Mouse (Mus musculus) kidney, embryonic 15.5 days (tissue): ENCODE measurements around the gene 4930579F01Rik. TPM values are rescaled to one million over a fixed set of nuclear protein-coding genes. Genes with fewer than 3 reads are reported as not detected.

Experiments used
- ATAC-seq: fragments of 200-750 bp; cut with Nextera tagmentation; replicated peaks from 2 replicates; pipeline ENCODE4 v1.8.0; 2017; ENCODE audit warnings: moderate TSS enrichment; ENCODE audit not compliant: low FRiP score
- H3K27ac ChIP-seq: fragments of 300-500 bp; sonication (generic); 2 replicates; pipeline ENCODE4 v1.5.1; 2015; ENCODE audit warnings: mild to moderate bottlenecking, inconsistent platforms
- H3K27me3 ChIP-seq: fragments of 300-500 bp; sonication (generic); 2 replicates; pipeline ENCODE4 v1.6.1; 2015; ENCODE audit warnings: inconsistent platforms
- H3K36me3 ChIP-seq: fragments of 300-500 bp; sonication (generic); 2 replicates; pipeline ENCODE4 v1.6.1; 2015; ENCODE audit warnings: inconsistent platforms
- H3K4me1 ChIP-seq: fragments of 300-500 bp; sonication (generic); 2 replicates; pipeline ENCODE4 v1.6.1; 2015; ENCODE audit warnings: inconsistent platforms
- H3K4me2 ChIP-seq: fragments of 300-500 bp; sonication (generic); 2 replicates; pipeline ENCODE4 v1.6.1; 2015; ENCODE audit warnings: moderate library complexity, mild to moderate bottlenecking, inconsistent platforms
- H3K4me3 ChIP-seq: fragments of 300-500 bp; sonication (generic); replicated peaks from 2 replicates; pipeline ENCODE4 v1.5.1; 2015; ENCODE audit warnings: mild to moderate bottlenecking, inconsistent platforms
- H3K9ac ChIP-seq: fragments of 300-500 bp; sonication (generic); 2 replicates; pipeline ENCODE4 v1.6.1; 2015; ENCODE audit warnings: mild to moderate bottlenecking, inconsistent platforms
- H3K9me3 ChIP-seq: fragments of 300-500 bp; sonication (generic); replicated peaks from 2 replicates; pipeline ENCODE4 v1.6.1; 2016; ENCODE audit warnings: inconsistent platforms
- WGBS: fragments of 180-500 bp; shearing (Covaris S2); methylation state at CpG from one replicate; pipeline ENCODE4 v1.1.7; 2015; ENCODE audit warnings: mixed read lengths; 5-methylcytosine and 5-hydroxymethylcytosine counted together
- polyA plus RNA-seq: library from polyadenylated mRNA; unstranded; fragments of >200 nt; fragmentation: Nextera tagmentation; extraction: Ambion mirVana; gene quantifications from 2 replicates; pipeline ENCODE4 v1.2.1, GENCODE M21; 2015

Gene 4930579F01Rik
- polyA plus RNA-seq, 1 experiment from 2014 or later = 0.19 TPM

DNA sequence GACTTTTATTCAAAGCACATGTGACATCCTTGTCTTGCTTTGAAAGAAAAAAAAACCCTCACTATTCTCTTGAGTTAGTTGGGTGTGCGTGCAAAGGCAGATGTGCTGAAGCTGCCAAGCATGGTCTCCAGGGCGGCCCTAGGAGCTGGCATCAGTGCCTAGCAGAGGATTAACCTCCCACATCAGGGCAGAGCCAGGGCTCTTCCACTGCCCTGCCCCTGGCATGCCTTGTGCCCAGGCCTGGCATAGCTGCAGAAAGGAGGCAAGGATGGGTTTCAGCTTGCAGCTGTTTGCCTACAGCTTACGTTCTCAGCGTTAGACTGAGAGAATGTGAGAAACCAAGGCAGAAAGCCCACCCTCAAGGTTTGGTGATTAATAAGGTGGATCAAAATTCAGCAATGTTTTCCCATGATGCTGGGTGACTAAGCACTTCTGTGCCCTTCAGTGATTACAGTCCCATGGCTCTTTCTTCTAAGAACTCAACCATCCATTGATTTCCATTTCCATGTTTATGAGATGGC lies 18.9 kb upstream of the 4930579F01Rik start:
- Histone ChIP-seq H3K9ac (no peak overlapping the region), H3K4me1 (0 out of 2 replicates have a peak, but pooled peaks cover 4% of the 10 kb centered on the region), H3K4me3 (no peak overlapping the region), H3K36me3 (no peaks in the 10 kb centered on the region), H3K4me2 (no peak overlapping the region), H3K9me3 (no peaks in the 10 kb centered on the region), H3K27me3 (no peaks in the 10 kb centered on the region), H3K27ac (no peak overlapping the region)
- 91% methylated on average over 4 of the region's 4 CpGs for WGBS
- no peak for ATAC-seq

DNA sequence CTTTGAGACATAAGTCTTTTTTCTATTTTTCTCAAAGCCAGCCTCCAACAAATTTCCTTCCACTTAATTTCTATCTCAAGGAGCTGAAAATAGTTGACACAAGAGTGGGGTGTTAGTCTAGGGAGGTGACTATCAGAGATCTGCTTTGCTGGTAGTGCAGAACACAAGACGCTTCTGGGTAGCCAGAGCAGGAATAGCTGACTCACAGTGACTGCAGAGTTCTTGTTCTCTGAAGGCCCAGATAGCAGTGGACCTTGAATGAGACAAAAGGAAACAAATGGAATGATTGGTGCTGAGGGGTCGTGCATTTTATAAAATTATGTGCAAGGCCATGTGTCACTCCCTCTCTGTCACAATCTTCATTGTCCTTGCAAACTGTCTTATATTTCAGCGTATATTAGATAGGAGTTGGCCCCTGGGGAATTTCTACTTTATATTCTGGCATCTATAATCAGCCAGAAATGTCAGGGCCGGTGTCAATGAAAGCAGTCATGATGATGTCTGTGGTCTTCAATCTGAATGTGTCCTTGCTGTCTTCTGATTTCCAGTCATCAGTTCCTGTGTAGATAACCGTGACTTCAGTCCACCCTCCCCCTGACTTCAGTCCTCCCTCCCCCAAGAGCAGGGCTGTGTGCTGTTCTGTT lies 16.9 kb upstream of the 4930579F01Rik start:
- H3K36me3 ChIP-seq = no peaks in the 10 kb centered on the region
- no peak overlapping the region for H3K4me2 ChIP-seq
- 0 out of 2 replicates have a peak, but pooled peaks cover 3% of the 10 kb centered on the region for H3K4me1 ChIP-seq
- no peak overlapping the region for H3K27ac ChIP-seq
- WGBS = 75% methylated on average over 5 of the region's 5 CpGs
- 0 out of 2 replicates have a peak, but pooled peaks cover under 1% of the 10 kb centered on the region for H3K9me3 ChIP-seq
- no peak for ATAC-seq
- H3K9ac ChIP-seq = no peak overlapping the region
- H3K4me3 ChIP-seq = no peak overlapping the region
- no peaks in the 10 kb centered on the region for H3K27me3 ChIP-seq

DNA sequence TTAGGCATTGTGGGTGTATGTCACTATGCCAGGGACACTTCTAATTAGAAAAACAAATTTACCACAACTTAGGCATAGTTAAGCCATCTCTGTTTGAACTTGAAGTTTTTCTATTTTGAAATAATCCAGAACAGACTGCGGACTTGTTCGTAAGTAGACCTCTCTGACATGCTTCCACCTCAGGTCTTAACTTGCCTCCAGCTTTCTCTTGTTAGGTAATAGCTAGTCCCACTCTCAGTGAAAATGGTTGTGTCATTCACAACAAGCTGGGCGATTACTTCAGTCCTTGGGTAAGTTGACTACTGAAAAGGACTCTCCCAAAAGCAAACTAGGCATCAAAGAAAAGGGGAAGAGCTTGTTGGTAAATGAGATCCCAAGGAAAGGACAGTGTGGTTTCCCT lies 15.2 kb upstream of the 4930579F01Rik start:
- no peak overlapping the region for H3K4me2 ChIP-seq
- no peak overlapping the region for H3K27ac ChIP-seq
- no peaks in the 10 kb centered on the region for H3K36me3 ChIP-seq
- H3K4me1 ChIP-seq = no peaks in the 10 kb centered on the region
- no peak for ATAC-seq
- no peaks in the 10 kb centered on the region for H3K27me3 ChIP-seq
- H3K9ac ChIP-seq = no peak overlapping the region
- 91% methylated on average over 3 of the region's 3 CpGs for WGBS
- 0 out of 2 replicates have a peak, but pooled peaks cover 3% of the 10 kb centered on the region for H3K9me3 ChIP-seq
- H3K4me3 ChIP-seq = no peak overlapping the region

DNA sequence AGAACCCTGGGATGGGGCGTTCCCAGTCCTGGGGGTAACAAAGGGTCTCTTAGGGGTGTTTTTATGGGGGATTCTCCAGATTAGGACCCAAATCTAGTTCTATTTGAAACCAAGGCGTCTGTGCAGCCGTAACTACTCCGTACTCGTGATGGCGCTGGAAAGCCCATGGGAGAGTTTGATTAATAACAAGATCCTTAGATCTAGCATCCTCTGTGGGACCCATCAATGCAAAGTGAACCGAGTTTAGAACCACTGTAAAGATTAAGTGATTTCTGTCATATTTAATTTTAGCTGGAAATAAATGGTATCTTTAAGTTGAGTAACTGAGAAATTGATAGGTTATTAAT lies 5.1 kb upstream of the 4930579F01Rik start:
- peaks cover 11% of the 10 kb centered on the region for H3K4me1 ChIP-seq
- 0 out of 2 replicates have a peak overlapping the region, but pooled peaks have one; percentile 31 for H3K4me3 ChIP-seq
- peak overlapping the region; percentile 59 for H3K4me2 ChIP-seq
- no peak for ATAC-seq
- H3K36me3 ChIP-seq = no peaks in the 10 kb centered on the region
- WGBS = 69% methylated on average over 7 of the region's 7 CpGs
- no peaks in the 10 kb centered on the region for H3K9me3 ChIP-seq
- 0 out of 2 replicates have a peak, but pooled peaks cover 3% of the 10 kb centered on the region for H3K27me3 ChIP-seq
- H3K27ac ChIP-seq = no peak overlapping the region
- H3K9ac ChIP-seq = no peak overlapping the region

DNA sequence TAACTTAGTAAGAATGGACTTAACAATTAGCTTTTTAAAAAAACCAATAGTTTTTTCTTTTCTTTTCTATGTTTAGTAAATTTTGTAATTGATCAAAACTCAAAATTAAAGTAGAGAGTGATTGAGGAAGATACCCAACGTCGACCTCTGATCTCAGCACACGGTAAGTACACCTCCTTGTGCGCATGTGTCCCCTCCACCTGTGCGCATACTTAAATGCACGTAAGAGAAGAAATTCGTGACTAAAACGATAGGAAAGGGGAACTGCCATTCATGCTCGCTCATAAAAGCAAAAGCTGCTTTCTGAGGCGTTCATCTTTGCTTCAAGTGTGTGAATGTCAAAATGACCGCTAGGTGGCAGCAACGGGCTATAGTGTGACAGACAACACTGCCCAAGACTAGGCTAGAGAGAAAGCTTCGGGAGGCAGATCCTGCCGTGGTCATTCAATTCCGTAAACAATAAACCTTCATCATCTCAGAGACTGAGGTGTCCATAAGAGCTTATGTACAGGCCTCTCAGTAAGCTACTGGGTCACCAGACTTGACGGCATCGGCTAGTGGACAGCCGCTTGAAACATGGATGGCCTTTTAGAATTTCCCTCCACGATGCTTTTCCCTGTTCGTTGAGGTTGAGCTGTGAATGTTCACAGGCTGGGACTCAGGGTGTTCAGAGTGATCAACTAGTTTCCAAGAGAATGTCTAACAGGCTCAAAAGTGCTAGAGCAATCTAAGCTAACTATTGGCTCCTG lies 4.5 kb upstream of the 4930579F01Rik start:
- Histone ChIP-seq H3K4me2 (peak overlapping the region; percentile 59), H3K27ac (no peak overlapping the region), H3K27me3 (0 out of 2 replicates have a peak, but pooled peaks cover 3% of the 10 kb centered on the region), H3K36me3 (no peaks in the 10 kb centered on the region), H3K4me1 (peaks cover 11% of the 10 kb centered on the region), H3K9me3 (no peaks in the 10 kb centered on the region), H3K9ac (no peak overlapping the region), H3K4me3 (peak overlapping the region; percentile 31)
- WGBS = 27% methylated on average over 20 of the region's 20 CpGs
- peak; percentile 90 for ATAC-seq

DNA sequence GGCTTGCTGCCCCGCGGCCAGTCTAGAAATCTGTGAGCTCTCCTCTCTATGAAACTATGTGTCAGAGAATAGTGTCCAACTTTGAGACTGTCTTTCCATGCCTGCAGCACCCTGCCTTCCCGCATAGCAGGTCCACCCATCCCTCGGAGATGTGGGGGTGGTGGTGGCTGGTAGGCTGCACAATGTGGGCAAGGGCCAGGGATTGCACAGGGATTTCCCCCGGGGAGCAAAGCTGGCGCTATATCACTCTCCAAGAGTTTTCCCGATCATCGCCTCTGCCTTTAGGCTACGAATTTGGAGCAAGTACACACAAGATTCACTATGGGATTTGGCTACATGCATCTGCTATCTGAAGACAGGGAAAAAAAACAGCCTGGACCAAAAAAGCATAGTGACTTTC lies 3.9 kb upstream of the 4930579F01Rik start:
- peaks cover 11% of the 10 kb centered on the region for H3K4me1 ChIP-seq
- ATAC-seq = peak; percentile 59; the same call in 1 of the 2 replicates
- H3K4me2 ChIP-seq = peak overlapping the region; percentile 59
- H3K27ac ChIP-seq = no peak overlapping the region
- no peak overlapping the region for H3K9ac ChIP-seq
- H3K36me3 ChIP-seq = no peaks in the 10 kb centered on the region
- 0 out of 2 replicates have a peak, but pooled peaks cover 3% of the 10 kb centered on the region for H3K27me3 ChIP-seq
- no peaks in the 10 kb centered on the region for H3K9me3 ChIP-seq
- no peak overlapping the region; the same call in 1 of the 2 replicates for H3K4me3 ChIP-seq
- WGBS = 62% methylated on average over 9 of the region's 9 CpGs

DNA sequence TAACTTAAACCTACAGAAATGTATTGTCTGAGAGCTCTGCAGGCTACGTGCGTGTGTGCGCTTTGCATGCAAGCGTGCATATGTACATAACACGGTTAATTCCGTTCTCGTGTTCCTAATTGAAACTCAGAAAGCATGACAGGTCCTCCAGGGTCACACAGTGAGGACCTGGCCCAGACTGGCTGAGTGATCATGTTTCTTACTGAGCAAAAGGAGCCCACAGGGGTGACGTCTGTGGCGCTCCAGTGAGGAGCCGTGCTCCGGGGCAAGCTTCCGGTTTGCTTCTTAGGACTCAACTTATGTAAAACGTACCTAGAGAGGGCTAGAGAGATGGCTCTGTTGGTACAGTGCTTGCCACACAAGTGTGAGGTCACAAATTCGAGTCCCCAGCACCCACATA lies 3.5 kb upstream of the 4930579F01Rik start:
- Histone ChIP-seq H3K36me3 (no peaks in the 10 kb centered on the region), H3K27ac (no peak overlapping the region), H3K9me3 (no peaks in the 10 kb centered on the region), H3K4me1 (peaks cover 11% of the 10 kb centered on the region), H3K4me2 (peak overlapping the region; percentile 59), H3K27me3 (0 out of 2 replicates have a peak, but pooled peaks cover 3% of the 10 kb centered on the region), H3K9ac (no peak overlapping the region), H3K4me3 (no peak overlapping the region; the same call in 1 of the 2 replicates)
- 42% methylated on average over 14 of the region's 14 CpGs for WGBS
- peak; percentile 83 for ATAC-seq

DNA sequence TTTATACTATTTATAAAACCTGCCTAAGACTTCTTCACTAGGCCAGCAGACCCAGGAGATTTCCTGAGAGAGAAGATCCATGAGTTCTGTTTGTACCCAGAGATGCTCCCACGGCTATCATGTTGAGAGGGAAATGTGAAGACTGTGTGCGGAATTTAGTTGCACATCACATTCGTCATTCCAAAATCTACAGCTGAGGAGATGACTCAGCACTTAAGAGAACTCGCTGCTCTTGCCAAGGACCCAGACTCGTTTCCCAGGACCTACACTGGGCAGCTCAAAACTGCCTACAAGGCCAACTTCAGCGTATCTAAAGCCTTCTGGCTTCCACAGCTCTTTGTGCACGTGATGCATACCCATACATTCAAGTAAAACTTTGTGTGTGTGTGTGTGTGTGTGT lies 1.4 kb downstream of the 4930579F01Rik start:
- H3K4me1 ChIP-seq = peaks cover 3% of the 10 kb centered on the region

DNA sequence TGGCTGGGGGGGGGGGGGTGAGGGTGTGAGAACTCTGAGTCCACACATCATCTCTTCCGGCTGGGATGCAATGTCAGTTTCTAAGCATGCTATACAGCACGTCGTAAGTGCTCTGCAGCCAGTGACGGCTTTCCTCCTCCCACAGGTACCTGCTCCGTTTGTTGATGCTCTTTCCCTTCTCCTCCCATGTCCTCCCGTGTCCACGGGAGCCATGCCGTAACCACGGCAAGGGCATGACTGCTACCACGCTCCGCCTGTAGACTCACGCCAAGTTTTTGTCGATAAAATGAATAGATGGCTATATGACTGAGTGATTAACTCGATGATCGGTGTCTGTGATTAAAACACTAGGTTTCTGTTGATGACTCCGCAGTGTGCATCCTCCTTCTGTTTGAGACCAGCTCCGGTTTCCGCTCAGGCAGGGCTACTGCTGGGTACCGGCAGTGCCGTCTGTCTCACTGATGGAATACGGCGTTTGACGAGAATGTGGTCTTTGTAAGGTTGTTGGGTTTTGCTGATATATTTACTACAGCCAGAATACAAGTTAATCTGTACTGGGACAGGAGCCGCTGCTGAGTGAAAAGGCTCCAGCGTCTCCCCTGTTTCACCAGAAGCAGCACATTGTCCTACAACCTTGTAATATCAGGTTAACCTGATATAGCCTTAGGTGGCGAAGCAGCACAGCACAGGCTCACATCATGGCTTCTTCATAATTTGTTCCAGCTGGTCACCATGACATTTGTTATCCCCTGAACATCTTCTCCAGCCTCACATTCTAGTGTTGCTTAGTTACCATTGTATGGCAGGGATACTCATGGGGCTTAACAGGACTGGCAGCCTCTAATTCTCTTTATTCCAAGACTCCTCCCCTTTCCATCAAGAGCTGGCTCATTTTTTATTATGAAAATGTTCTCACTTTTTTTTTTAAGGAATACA lies 7.4 kb downstream of the 4930579F01Rik start:
- Histone ChIP-seq H3K27me3 (no peaks in the 10 kb centered on the region), H3K9me3 (no peaks in the 10 kb centered on the region), H3K36me3 (no peaks in the 10 kb centered on the region), H3K9ac (no peak overlapping the region), H3K27ac (no peak overlapping the region), H3K4me1 (no peaks in the 10 kb centered on the region), H3K4me2 (no peak overlapping the region), H3K4me3 (no peak overlapping the region)
- WGBS = 86% methylated on average over 26 of the region's 26 CpGs
- ATAC-seq = no peak

More for the DNA sequence above, 1.4 kb downstream of the 4930579F01Rik start:
- WGBS = 69% methylated on average over 7 of the region's 7 CpGs
- H3K4me2 ChIP-seq = no peak overlapping the region
- no peak overlapping the region for H3K4me3 ChIP-seq
- no peak for ATAC-seq
- H3K27me3 ChIP-seq = no peaks in the 10 kb centered on the region
- no peaks in the 10 kb centered on the region for H3K36me3 ChIP-seq
- H3K27ac ChIP-seq = no peak overlapping the region
- H3K9ac ChIP-seq = no peak overlapping the region
- no peaks in the 10 kb centered on the region for H3K9me3 ChIP-seq

DNA sequence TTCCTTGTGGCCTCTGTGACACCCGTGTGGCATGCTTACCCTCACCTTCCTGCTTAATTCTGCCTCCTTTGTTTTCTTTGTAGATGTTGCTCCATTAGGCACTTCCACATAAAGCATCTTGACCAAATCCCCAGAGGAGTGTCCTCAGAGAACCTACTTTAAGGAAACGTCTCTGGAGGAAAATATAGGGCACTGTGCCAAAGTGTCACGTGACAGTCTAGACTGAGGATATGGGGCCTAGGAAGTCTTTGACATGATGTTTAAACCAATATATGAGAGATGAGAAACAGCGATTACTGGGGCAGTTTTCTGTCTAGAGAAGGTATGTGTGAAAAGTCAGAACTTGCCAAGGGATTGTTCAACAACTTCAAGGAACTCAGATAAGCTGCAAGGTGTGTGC lies 8.3 kb downstream of the 4930579F01Rik start:
- ATAC-seq = no peak
- Histone ChIP-seq H3K9ac (no peak overlapping the region), H3K4me3 (no peak overlapping the region), H3K9me3 (no peaks in the 10 kb centered on the region), H3K27ac (no peak overlapping the region), H3K36me3 (no peaks in the 10 kb centered on the region), H3K4me1 (no peaks in the 10 kb centered on the region), H3K4me2 (no peak overlapping the region), H3K27me3 (no peaks in the 10 kb centered on the region)
- 50% methylated on average over 4 of the region's 4 CpGs for WGBS

DNA sequence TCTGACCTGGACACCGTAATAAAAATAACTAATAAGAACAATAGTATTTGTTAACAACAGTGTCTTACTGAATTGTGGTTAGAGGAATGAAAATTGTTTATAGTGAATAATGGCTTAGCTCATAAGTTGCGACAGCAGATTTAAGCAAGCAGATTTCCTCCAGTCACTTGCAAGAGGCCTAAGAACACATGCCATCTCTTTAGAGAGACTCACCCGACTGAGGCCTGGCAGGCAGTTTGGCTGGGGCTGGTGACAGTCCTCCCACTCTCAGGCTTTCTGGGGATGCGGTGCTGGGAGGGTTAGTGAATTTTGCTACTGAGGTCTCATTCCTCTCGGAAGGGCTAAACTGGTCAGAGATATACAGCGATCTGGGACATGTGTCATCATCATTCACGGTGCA lies 10.3 kb downstream of the 4930579F01Rik start:
- no peaks in the 10 kb centered on the region for H3K36me3 ChIP-seq
- no peak for ATAC-seq
- H3K4me2 ChIP-seq = no peak overlapping the region
- H3K27me3 ChIP-seq = no peaks in the 10 kb centered on the region
- H3K9me3 ChIP-seq = no peaks in the 10 kb centered on the region
- no peak overlapping the region for H3K4me3 ChIP-seq
- H3K27ac ChIP-seq = no peak overlapping the region
- WGBS = 88% methylated on average over 7 of the region's 7 CpGs
- no peak overlapping the region for H3K9ac ChIP-seq
- H3K4me1 ChIP-seq = no peaks in the 10 kb centered on the region
